Comparison of ENCODE assay signal across 28 mouse cellular contexts in genomic region chr10:7049901-7050300, GRCm38 (mm10). TPM values are rescaled to one million over a fixed set of nuclear protein-coding genes. Genes with fewer than 3 reads are reported as not detected.
DNase-seq lines count a peak whose midpoint lies in the region; ATAC-seq and TF ChIP-seq lines count a peak whose summit lies in the region.
"Had no signal": no experiment of that assay in that cellular context is flagged by ENCODE, and none has a peak within 500 bp of the region (broad histone marks: within the 10 kb centered on the region; RNA-seq: fewer than 3 reads in every experiment).

No protein-coding gene starts in this region.

- H3K9me3 ChIP-seq in hindbrain, embryonic 10.5 days: no peaks in the 10 kb centered on the region
- no peaks in the 10 kb centered on the region for H3K9me3 ChIP-seq in intestine, postnatal 0 days (ENCODE audit: control insufficient read depth)
- H3K9me3 ChIP-seq: embryonic facial prominence, embryonic 10.5 days; embryonic facial prominence, embryonic 13.5 days; forebrain, embryonic 13.5 days; heart, embryonic 10.5 days; heart, embryonic 13.5 days; hindbrain, embryonic 13.5 days had no signal

- no peak overlapping the region for H3K4me2 ChIP-seq in intestine, postnatal 0 days (replicated peaks; ENCODE audit: low read depth)
- H3K4me2 ChIP-seq: embryonic facial prominence, embryonic 13.5 days; forebrain, embryonic 13.5 days; heart, embryonic 13.5 days; hindbrain, embryonic 13.5 days had no signal

- no peaks in the 10 kb centered on the region for H3K36me3 ChIP-seq in hindbrain, embryonic 10.5 days
- H3K36me3 ChIP-seq in intestine, postnatal 0 days (ENCODE audit: control insufficient read depth, insufficient read depth): no peaks in the 10 kb centered on the region
- H3K36me3 ChIP-seq: embryonic facial prominence, embryonic 10.5 days; embryonic facial prominence, embryonic 13.5 days; heart, embryonic 10.5 days; heart, embryonic 13.5 days; hindbrain, embryonic 13.5 days had no signal

- TF ChIP-seq CTCF in intestine, postnatal 0 days (IDR thresholded peaks at IDR 0.05; ENCODE audit: low read depth): no peak

- no peak overlapping the region for H3K4me3 ChIP-seq in hindbrain, embryonic 10.5 days
- no peak overlapping the region for H3K4me3 ChIP-seq in intestine, postnatal 0 days (ENCODE audit: low read depth, low read length)
- H3K4me3 ChIP-seq: embryonic facial prominence, embryonic 10.5 days; embryonic facial prominence, embryonic 13.5 days; erythroblast, embryonic 14.5 days; forebrain, embryonic 13.5 days; heart, adult 2 months; heart, embryonic 10.5 days; heart, embryonic 13.5 days; hindbrain, embryonic 13.5 days had no signal

- peaks cover 10% of the 10 kb centered on the region for H3K4me1 ChIP-seq in hindbrain, embryonic 10.5 days (replicated peaks)
- H3K4me1 ChIP-seq in intestine, postnatal 0 days (replicated peaks; ENCODE audit: control insufficient read depth, insufficient read depth, low read length): peaks cover 4% of the 10 kb centered on the region; the same call in 1 of the 2 replicates

- WGBS in hindbrain, embryonic 10.5 days: 89% methylated on average over 3 of the region's 3 CpGs
- 73% methylated on average over 3 of the region's 3 CpGs for WGBS in intestine, postnatal 0 days

- no peak for DNase-seq in frontal cortex, postnatal 36 days (ENCODE audit: low spot score in 2 of 2)
- DNase-seq in brain, adult 2 months (ENCODE audit: low read depth, low spot score): peak; percentile 31
- DNase-seq in hindbrain, embryonic 10.5 days (ENCODE audit: low spot score): no peak
- DNase-seq in urinary bladder, postnatal 25 days (ENCODE audit: low spot score): no peak
- DNase-seq: adrenal gland, postnatal 10 days; adrenal gland, postnatal 36 days; cerebellum, adult 11 months; cerebellum, adult 2 months; cerebellum, adult 9-11 months; cerebellum, postnatal 25 days; embryo, embryonic 11 days; gastrocnemius, postnatal 25 days; heart, adult 2 months; heart, postnatal 14 days; heart, postnatal 4 days had no signal

- no peak overlapping the region for H3K9ac ChIP-seq in intestine, postnatal 0 days (ENCODE audit: low read depth, low read length)
- H3K9ac ChIP-seq: embryonic facial prominence, embryonic 13.5 days; forebrain, embryonic 13.5 days; heart, embryonic 13.5 days; hindbrain, embryonic 13.5 days had no signal

- peak; percentile 66 for ATAC-seq in frontal cortex, adult (ENCODE audit: low TSS enrichment)
- peak; percentile 68 for ATAC-seq in megakaryocyte, adult 5-6 weeks (ENCODE audit: poor library complexity, severe bottlenecking)
- no peak for ATAC-seq in intestine, postnatal 0 days
- ATAC-seq: forebrain, embryonic 13.5 days; forebrain, embryonic 16.5 days; hindbrain, embryonic 16.5 days; intestine, embryonic 16.5 days had no signal

- H3K27me3 ChIP-seq in hindbrain, embryonic 10.5 days (ENCODE audit: insufficient read depth, poor library complexity, severe bottlenecking): no peaks in the 10 kb centered on the region
- H3K27me3 ChIP-seq in intestine, postnatal 0 days (replicated peaks; ENCODE audit: control insufficient read depth, insufficient read depth, low read length): no peaks in the 10 kb centered on the region
- H3K27me3 ChIP-seq: embryonic facial prominence, embryonic 13.5 days; forebrain, embryonic 13.5 days; heart, embryonic 13.5 days; hindbrain, embryonic 13.5 days had no signal

- no peak overlapping the region for H3K27ac ChIP-seq in hindbrain, embryonic 10.5 days
- no peak overlapping the region for H3K27ac ChIP-seq in intestine, postnatal 0 days (ENCODE audit: low read depth, low read length)
- H3K27ac ChIP-seq: embryonic facial prominence, embryonic 10.5 days; embryonic facial prominence, embryonic 13.5 days; forebrain, embryonic 13.5 days; heart, adult 2 months; heart, embryonic 10.5 days; heart, embryonic 13.5 days; hindbrain, embryonic 13.5 days had no signal

RNA-seq across cellular contexts. Expression of gene Ipcef1, which starts 2.4 kb away (rescaled TPM):
- total RNA-seq in megakaryocyte, adult 5-6 weeks (2015): 22.9 and 28.0 TPM in 2 replicates
- 29.2 and 36.1 TPM in 2 replicates for total RNA-seq in megakaryocyte, adult 5-6 weeks (2017)
- polyA plus RNA-seq in hindbrain, embryonic 10.5 days (2016; fragmentation: Nextera tagmentation; extraction: Ambion mirVana): 0.16 and 0.25 TPM in 2 replicates
- polyA plus RNA-seq in intestine, postnatal 0 days (2015; fragmentation: Nextera tagmentation; extraction: Ambion mirVana): 0.12 and 0.16 TPM in 2 replicates
